Mouse (Mus musculus) liver, embryonic 15.5 days (tissue): ENCODE measurements around the gene Fpr-rs7. TPM values are rescaled to one million over a fixed set of nuclear protein-coding genes. Genes with fewer than 3 reads are reported as not detected.

Experiments used
- ATAC-seq: fragments of 200-750 bp; cut with Nextera tagmentation; 2 replicates; pipeline ENCODE4 v1.8.0; 2017; ENCODE audit warnings: moderate number of reproducible peaks, mild to moderate bottlenecking, moderate library complexity; ENCODE audit not compliant: insufficient read depth
- H3K27ac ChIP-seq: fragments of 300-500 bp; sonication (generic); replicated peaks from 2 replicates; pipeline ENCODE4 v1.5.1; 2015; ENCODE audit warnings: mild to moderate bottlenecking, inconsistent platforms
- H3K27me3 ChIP-seq: fragments of 300-500 bp; sonication (generic); 2 replicates; pipeline ENCODE4 v1.6.1; 2015; ENCODE audit warnings: mild to moderate bottlenecking, inconsistent platforms
- H3K36me3 ChIP-seq: fragments of 300-500 bp; sonication (generic); replicated peaks from 2 replicates; pipeline ENCODE4 v1.6.1; 2015; ENCODE audit warnings: moderate library complexity, mild to moderate bottlenecking, inconsistent platforms
- H3K4me1 ChIP-seq: fragments of 300-500 bp; sonication (generic); replicated peaks from 2 replicates; pipeline ENCODE4 v1.6.1; 2015; ENCODE audit warnings: inconsistent platforms
- H3K4me2 ChIP-seq: fragments of 300-500 bp; sonication (generic); 2 replicates; pipeline ENCODE4 v1.6.1; 2015; ENCODE audit warnings: moderate library complexity, mild to moderate bottlenecking, inconsistent platforms
- H3K4me3 ChIP-seq: fragments of 300-500 bp; sonication (generic); replicated peaks from 2 replicates; pipeline ENCODE4 v1.5.1; 2015; ENCODE audit warnings: mild to moderate bottlenecking, inconsistent platforms
- H3K9ac ChIP-seq: fragments of 300-500 bp; sonication (generic); 2 replicates; pipeline ENCODE4 v1.6.1; 2015; ENCODE audit warnings: moderate library complexity, mild to moderate bottlenecking, inconsistent platforms
- H3K9me3 ChIP-seq: fragments of 300-500 bp; sonication (generic); replicated peaks from 2 replicates; pipeline ENCODE4 v1.6.1; 2016; ENCODE audit warnings: inconsistent platforms
- WGBS: fragments of 180-500 bp; shearing (Covaris S2); methylation state at CpG from one replicate; pipeline ENCODE4 v1.1.7; 2015; ENCODE audit warnings: mixed read lengths; ENCODE audit not compliant: insufficient replicate concordance; 5-methylcytosine and 5-hydroxymethylcytosine counted together
- polyA plus RNA-seq: library from polyadenylated mRNA; unstranded; fragments of >200 nt; fragmentation: Nextera tagmentation; extraction: Ambion mirVana; gene quantifications from 2 replicates; pipeline ENCODE4 v1.2.1, GENCODE M21; 2015

Gene Fpr-rs7
- polyA plus RNA-seq, result not detected in 2 replicates

GRCm38 (mm10) chr17:20114126-20114525, at the start of gene Fpr-rs7:
TSS of gene Fpr-rs7 (minus strand) at chr17:20114226.
- Histone ChIP-seq H3K9ac (no peak within 1 kb of the TSS), H3K27me3 (no peaks in the 10 kb centered on the region), H3K4me3 (no peak within 1 kb of the TSS), H3K4me1 (no peaks in the 10 kb centered on the region), H3K27ac (no peak within 1 kb of the TSS), H3K4me2 (no peak within 1 kb of the TSS), H3K36me3 (no peaks in the 10 kb centered on the region), H3K9me3 (no peaks in the 10 kb centered on the region)
- ATAC-seq, result no peak

- ATAC-seq, result no peak
- no peaks in the 10 kb centered on the region for H3K4me1 ChIP-seq
- H3K9me3 ChIP-seq, result no peaks in the 10 kb centered on the region
- H3K27ac ChIP-seq, result no peak overlapping the region
- 57% methylated on average over 6 of the region's 6 CpGs for WGBS
- no peaks in the 10 kb centered on the region for H3K36me3 ChIP-seq
- no peak overlapping the region for H3K4me3 ChIP-seq
- no peak overlapping the region for H3K9ac ChIP-seq
- no peak overlapping the region for H3K4me2 ChIP-seq
- H3K27me3 ChIP-seq, result no peaks in the 10 kb centered on the region
Observed at GRCm38 (mm10) chr17:20074090-20074489, 39.9 kb downstream of the Fpr-rs7 start.

- 71% methylated on average over 4 of the region's 4 CpGs for whole genome bisulfite sequencing
- ATAC-seq, result no peak
- Histone ChIP-seq H3K4me2 (no peak overlapping the region), H3K36me3 (no peaks in the 10 kb centered on the region), H3K27me3 (no peaks in the 10 kb centered on the region), H3K4me3 (no peak overlapping the region), H3K9ac (no peak overlapping the region), H3K9me3 (no peaks in the 10 kb centered on the region), H3K27ac (no peak overlapping the region), H3K4me1 (no peaks in the 10 kb centered on the region)
Observed at GRCm38 (mm10) chr17:20071656-20072396, 42.2 kb downstream of the Fpr-rs7 start.

Other genes starting within 250 kb of the Fpr-rs7 start
- gene Vmn2r104, start 65.9 kb downstream of the Fpr-rs7 start, polyA plus RNA-seq, result not detected in 2 replicates
- not detected in 2 replicates for gene Fpr-rs6, start 68.9 kb upstream of the Fpr-rs7 start, polyA plus RNA-seq
- not detected in 2 replicates for gene Vmn2r105, start 120.8 kb upstream of the Fpr-rs7 start, polyA plus RNA-seq
- gene Vmn2r106, start 171.3 kb upstream of the Fpr-rs7 start, polyA plus RNA-seq, result not detected in 2 replicates
- gene Vmn2r107, start 231.0 kb upstream of the Fpr-rs7 start, polyA plus RNA-seq, result not detected in 2 replicates